Mouse (Mus musculus): ENCODE results near the gene Cd151. TPM values are rescaled to one million over a fixed set of nuclear protein-coding genes. Genes with fewer than 3 reads are reported as not detected.
A peak's percentile ranks its signal among the peaks of the same experiment; 100 is the strongest.
"Not testable (repeated sequence)": the region's sequence is repeated elsewhere in the genome, so short reads cannot be mapped to it uniquely, and the experiment has no call there.

The Cd151 gene
- polyA plus RNA-seq, 1 experiment from 2014 or later, result 44.3 TPM

DNA sequence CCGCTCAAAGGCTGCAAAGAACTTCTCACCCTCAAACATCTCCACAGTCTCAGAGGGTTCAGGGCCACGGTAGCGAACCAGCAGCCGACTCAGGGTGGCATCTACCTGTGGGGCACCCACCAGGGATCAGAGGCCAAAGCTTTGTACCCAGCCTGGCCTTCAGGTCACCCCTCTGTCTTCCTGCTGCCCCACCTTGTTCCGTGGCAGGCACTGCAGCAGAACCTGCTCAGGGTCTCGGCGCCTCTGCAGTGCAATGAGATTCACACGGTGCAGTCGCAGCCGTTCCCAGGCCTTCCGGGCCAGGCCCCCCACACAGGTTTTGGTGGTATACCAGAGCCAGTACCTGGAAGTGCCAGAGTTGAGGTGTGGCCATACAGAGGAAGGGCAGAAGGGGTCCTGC is 27.4 kb upstream of the Cd151 start:
- 0 out of 2 replicates have a peak, but pooled peaks cover 3% of the 10 kb centered on the region for H3K36me3 ChIP-seq (ENCODE audit: control insufficient read depth, insufficient read depth, low read length)
- no peaks in the 10 kb centered on the region for H3K27me3 ChIP-seq (ENCODE audit: control insufficient read depth, insufficient read depth, low read length)
- ATAC-seq (ENCODE audit: insufficient read depth, low FRiP score, low TSS enrichment) (no peak), DNase-seq (ENCODE audit: low spot score) (no peak)
- no peak overlapping the region for H3K27ac ChIP-seq (ENCODE audit: low read depth, low read length)
- 95% methylated on average over 11 of the region's 11 CpGs for WGBS
- no peak overlapping the region for H3K4me3 ChIP-seq (ENCODE audit: low read depth, low read length)
- H3K9ac ChIP-seq (ENCODE audit: low read length), result no peak overlapping the region
- H3K4me2 ChIP-seq (ENCODE audit: low read depth), result no peak overlapping the region
- H3K4me1 ChIP-seq (ENCODE audit: control insufficient read depth, insufficient read depth, low read length), result peaks cover 27% of the 10 kb centered on the region
- H3K9me3 ChIP-seq (ENCODE audit: control insufficient read depth, low read length), result no peaks in the 10 kb centered on the region

DNA sequence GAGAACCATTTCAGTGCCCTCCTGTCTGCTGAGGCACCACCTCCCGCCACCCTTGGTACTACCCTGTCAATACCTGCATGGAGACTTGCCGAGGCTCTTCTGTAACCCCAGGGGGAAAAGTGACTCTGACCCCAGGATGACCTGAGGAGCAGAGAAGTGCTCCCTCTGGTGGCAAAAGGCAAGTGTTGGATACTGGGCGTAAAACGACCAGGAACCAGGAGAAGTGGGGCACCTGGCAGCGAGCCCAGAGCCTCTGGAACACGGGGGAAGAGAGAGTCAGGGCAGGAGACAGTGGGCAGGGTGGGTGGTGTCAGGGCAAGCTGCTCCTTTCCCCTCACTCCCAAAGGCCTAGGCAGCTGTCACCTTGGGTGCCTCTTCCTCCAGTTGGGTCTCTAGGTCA is 26.6 kb upstream of the Cd151 start:
- no peak overlapping the region for H3K4me2 ChIP-seq (ENCODE audit: low read depth)
- DNase-seq (ENCODE audit: low spot score) (no peak), ATAC-seq (ENCODE audit: insufficient read depth, low FRiP score, low TSS enrichment) (no peak)
- no peak overlapping the region for H3K4me3 ChIP-seq (ENCODE audit: low read depth, low read length)
- H3K9ac ChIP-seq (ENCODE audit: low read length), result no peak overlapping the region
- peaks cover 22% of the 10 kb centered on the region for H3K4me1 ChIP-seq (ENCODE audit: control insufficient read depth, insufficient read depth, low read length)
- 31% methylated on average over 6 of the region's 6 CpGs for WGBS
- no peaks in the 10 kb centered on the region for H3K9me3 ChIP-seq (ENCODE audit: control insufficient read depth, low read length)
- no peaks in the 10 kb centered on the region for H3K27me3 ChIP-seq (ENCODE audit: control insufficient read depth, insufficient read depth, low read length)
- no peak overlapping the region for H3K27ac ChIP-seq (ENCODE audit: low read depth, low read length)
- H3K36me3 ChIP-seq (ENCODE audit: control insufficient read depth, insufficient read depth, low read length), result 0 out of 2 replicates have a peak, but pooled peaks cover 3% of the 10 kb centered on the region

DNA sequence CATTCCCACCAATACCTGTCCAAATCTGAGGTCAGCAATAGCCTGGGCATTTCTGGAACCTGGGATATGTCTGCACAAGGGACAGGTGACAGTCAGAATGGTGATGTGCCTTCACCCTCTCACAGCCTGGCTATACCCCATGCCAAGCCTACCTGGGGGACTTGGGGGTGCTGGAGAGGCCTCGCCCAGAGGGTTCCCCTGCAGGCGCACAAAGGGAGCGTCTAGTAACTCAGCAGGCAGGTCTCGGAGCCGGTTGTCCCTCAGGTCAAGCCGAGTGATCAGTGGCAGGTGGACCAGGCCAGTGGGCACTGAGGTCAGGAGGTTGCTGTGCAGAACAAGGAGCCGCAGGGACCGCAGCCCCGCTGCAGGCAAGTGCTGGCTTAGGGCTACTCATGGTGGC is 25.7 kb upstream of the Cd151 start:
- Histone ChIP-seq H3K4me2 (ENCODE audit: low read depth) (no peak overlapping the region), H3K36me3 (ENCODE audit: control insufficient read depth, insufficient read depth, low read length) (0 out of 2 replicates have a peak, but pooled peaks cover 3% of the 10 kb centered on the region), H3K4me3 (ENCODE audit: low read depth, low read length) (no peak overlapping the region), H3K4me1 (ENCODE audit: control insufficient read depth, insufficient read depth, low read length) (peaks cover 16% of the 10 kb centered on the region), H3K27ac (ENCODE audit: low read depth, low read length) (no peak overlapping the region), H3K9me3 (ENCODE audit: control insufficient read depth, low read length) (no peaks in the 10 kb centered on the region), H3K9ac (ENCODE audit: low read length) (no peak overlapping the region), H3K27me3 (ENCODE audit: control insufficient read depth, insufficient read depth, low read length) (no peaks in the 10 kb centered on the region)
- ATAC-seq (ENCODE audit: insufficient read depth, low FRiP score, low TSS enrichment), result no peak
- 97% methylated on average over 9 of the region's 9 CpGs for WGBS
- DNase-seq (ENCODE audit: low spot score), result no peak

DNA sequence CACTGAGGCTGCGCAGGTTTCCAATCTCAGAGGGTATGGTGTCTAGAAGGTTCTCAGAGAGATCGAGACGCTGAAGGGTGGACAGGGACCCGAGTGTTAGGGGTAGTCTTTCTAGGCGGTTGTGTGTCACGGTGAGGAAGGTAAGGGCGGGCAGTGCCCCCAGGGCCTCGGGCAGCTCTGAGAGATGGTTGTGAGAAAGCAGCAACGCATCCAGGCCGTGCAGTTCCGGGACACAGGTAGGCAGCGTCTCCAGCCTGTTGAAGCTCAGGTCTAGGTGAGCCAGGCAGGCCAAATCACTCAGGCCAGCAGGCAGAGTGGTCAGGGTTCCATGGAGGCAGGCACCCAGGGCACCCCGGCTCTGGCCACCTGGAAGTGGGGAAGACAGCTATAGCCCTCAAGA is 25.0 kb upstream of the Cd151 start:
- Histone ChIP-seq H3K9ac (ENCODE audit: low read length) (peak overlapping the region; percentile 60; the same call in 1 of the 2 replicates), H3K27ac (ENCODE audit: low read depth, low read length) (no peak overlapping the region), H3K4me2 (ENCODE audit: low read depth) (no peak overlapping the region; the same call in 1 of the 2 replicates), H3K4me1 (ENCODE audit: control insufficient read depth, insufficient read depth, low read length) (peaks cover 13% of the 10 kb centered on the region), H3K9me3 (ENCODE audit: control insufficient read depth, low read length) (no peaks in the 10 kb centered on the region), H3K27me3 (ENCODE audit: control insufficient read depth, insufficient read depth, low read length) (no peaks in the 10 kb centered on the region), H3K36me3 (ENCODE audit: control insufficient read depth, insufficient read depth, low read length) (0 out of 2 replicates have a peak, but pooled peaks cover 3% of the 10 kb centered on the region), H3K4me3 (ENCODE audit: low read depth, low read length) (no peak overlapping the region)
- 90% methylated on average over 13 of the region's 13 CpGs for WGBS
- DNase-seq (ENCODE audit: low spot score), result no peak
- ATAC-seq (ENCODE audit: insufficient read depth, low FRiP score, low TSS enrichment), result no peak

DNA sequence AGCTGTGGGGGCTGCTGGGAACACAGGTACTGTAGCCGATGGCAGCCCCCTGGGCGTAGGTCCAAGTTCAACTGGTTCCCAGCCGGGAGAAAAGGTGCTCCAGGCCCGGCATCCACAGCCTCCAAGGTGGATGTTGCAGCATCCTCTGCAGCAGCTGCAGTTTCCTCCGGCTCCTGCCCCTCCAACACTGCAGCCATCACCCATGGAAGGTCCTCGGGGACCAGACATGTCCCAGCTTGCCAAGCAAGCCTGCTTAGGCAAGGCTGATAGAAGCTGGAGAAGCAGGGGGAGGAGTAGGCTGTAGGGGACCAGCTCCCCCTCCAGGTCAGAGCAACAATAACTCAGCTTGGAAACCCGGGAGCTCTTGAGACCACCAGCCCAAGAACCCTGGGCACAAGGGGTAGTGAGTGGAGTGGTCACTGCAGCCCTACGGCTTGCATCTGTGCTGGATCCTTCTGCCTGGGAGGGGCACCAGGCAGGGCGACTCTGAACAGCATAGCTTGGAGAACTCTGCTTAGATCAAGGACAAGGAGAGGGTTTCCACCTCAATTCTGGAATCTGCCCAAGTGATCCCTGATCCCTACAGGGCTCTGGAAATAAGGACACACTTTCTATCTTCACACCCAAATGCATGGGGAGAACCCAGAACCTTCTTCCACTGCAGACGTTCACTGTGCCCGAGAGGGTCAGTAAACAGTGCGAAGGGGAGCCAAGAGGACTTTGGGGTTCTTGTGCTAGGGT is 23.9 kb upstream of the Cd151 start:
- no peak overlapping the region for H3K27ac ChIP-seq (ENCODE audit: low read depth, low read length)

GRCm38 (mm10) chr7:141443828-141444237 is 23.4 kb upstream of the Cd151 start, which contains the start of gene Pidd1:
TSS of gene Pidd1 (minus strand) at chr7:141444025.
- peak; percentile 82 for DNase-seq (ENCODE audit: low spot score)
- no peaks in the 10 kb centered on the region for H3K27me3 ChIP-seq (ENCODE audit: control insufficient read depth, insufficient read depth, low read length)
- peaks cover 6% of the 10 kb centered on the region; the same call in 1 of the 2 replicates for H3K36me3 ChIP-seq (ENCODE audit: control insufficient read depth, insufficient read depth, low read length)
- H3K27ac ChIP-seq (ENCODE audit: low read depth, low read length), result no peak within 1 kb of the TSS
- no peak for ATAC-seq (ENCODE audit: insufficient read depth, low FRiP score, low TSS enrichment)
- peak within 1 kb of the TSS; percentile 77 for H3K4me2 ChIP-seq (ENCODE audit: low read depth)
- peaks cover 21% of the 10 kb centered on the region for H3K4me1 ChIP-seq (ENCODE audit: control insufficient read depth, insufficient read depth, low read length)
- H3K9ac ChIP-seq (ENCODE audit: low read length), result peak within 1 kb of the TSS; percentile 60
- under 1% methylated on average over 25 of the region's 25 CpGs for WGBS
- H3K4me3 ChIP-seq (ENCODE audit: low read depth, low read length), result peak within 1 kb of the TSS; percentile 35
- no peaks in the 10 kb centered on the region for H3K9me3 ChIP-seq (ENCODE audit: control insufficient read depth, low read length)

More for the DNA sequence above, 23.9 kb upstream of the Cd151 start:
- no peaks in the 10 kb centered on the region for H3K9me3 ChIP-seq (ENCODE audit: control insufficient read depth, low read length)
- peak overlapping the region; percentile 77 for H3K4me2 ChIP-seq (ENCODE audit: low read depth)
- H3K27me3 ChIP-seq (ENCODE audit: control insufficient read depth, insufficient read depth, low read length), result no peaks in the 10 kb centered on the region
- ATAC-seq (ENCODE audit: insufficient read depth, low FRiP score, low TSS enrichment) (no peak), DNase-seq (ENCODE audit: low spot score) (peak; percentile 51)
- H3K4me1 ChIP-seq (ENCODE audit: control insufficient read depth, insufficient read depth, low read length), result peaks cover 15% of the 10 kb centered on the region
- peak overlapping the region; percentile 60 for H3K9ac ChIP-seq (ENCODE audit: low read length)
- peak overlapping the region; percentile 35 for H3K4me3 ChIP-seq (ENCODE audit: low read depth, low read length)
- H3K36me3 ChIP-seq (ENCODE audit: control insufficient read depth, insufficient read depth, low read length), result 0 out of 2 replicates have a peak, but pooled peaks cover 3% of the 10 kb centered on the region
- 32% methylated on average over 12 of the region's 12 CpGs for WGBS

DNA sequence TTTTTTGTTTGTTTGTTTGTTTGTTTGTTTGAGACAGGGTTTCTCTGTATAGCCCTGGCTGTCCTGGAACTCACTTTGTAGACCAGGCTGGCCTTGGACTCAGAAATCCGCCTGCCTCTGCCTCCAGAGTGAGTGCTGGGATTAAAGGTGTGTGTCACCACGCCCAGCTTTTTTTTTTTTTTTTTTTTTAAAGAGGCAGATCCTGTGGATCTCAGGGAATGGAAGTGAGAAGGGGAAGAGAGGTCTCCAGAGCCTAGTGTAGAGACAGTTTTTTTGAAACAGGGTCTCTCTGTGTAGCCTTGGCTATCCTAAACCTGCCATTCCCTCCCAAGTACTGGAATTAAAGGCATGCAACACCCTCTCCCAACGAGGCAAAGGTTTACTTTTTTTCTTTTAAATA is 20.8 kb upstream of the Cd151 start:
- not testable (repeated sequence) for ATAC-seq (ENCODE audit: insufficient read depth, low FRiP score, low TSS enrichment); H3K27ac ChIP-seq (ENCODE audit: low read depth, low read length); H3K36me3 ChIP-seq (ENCODE audit: control insufficient read depth, insufficient read depth, low read length); DNase-seq (ENCODE audit: low spot score); H3K9ac ChIP-seq (ENCODE audit: low read length); H3K27me3 ChIP-seq (ENCODE audit: control insufficient read depth, insufficient read depth, low read length); H3K4me3 ChIP-seq (ENCODE audit: low read depth, low read length); H3K4me2 ChIP-seq (ENCODE audit: low read depth); H3K9me3 ChIP-seq (ENCODE audit: control insufficient read depth, low read length)
- peaks cover 22% of the 10 kb centered on the region for H3K4me1 ChIP-seq (ENCODE audit: control insufficient read depth, insufficient read depth, low read length)
- WGBS, result 85% methylated on average over 3 of the region's 3 CpGs

GRCm38 (mm10) chr7:141447110-141447991 is 19.8 kb upstream of the Cd151 start, which contains the start of gene Rplp2:
TSS of gene Rplp2 (plus strand) at chr7:141447370.
- ATAC-seq (ENCODE audit: insufficient read depth, low FRiP score, low TSS enrichment) (peak; percentile 89), DNase-seq (ENCODE audit: low spot score) (peak; percentile 94)
- Histone ChIP-seq H3K4me3 (ENCODE audit: low read depth, low read length) (peak within 1 kb of the TSS; percentile 85), H3K27ac (ENCODE audit: low read depth, low read length) (peak within 1 kb of the TSS; percentile 77), H3K4me2 (ENCODE audit: low read depth) (peak within 1 kb of the TSS; percentile 79), H3K4me1 (ENCODE audit: control insufficient read depth, insufficient read depth, low read length) (peaks cover 19% of the 10 kb centered on the region), H3K9ac (ENCODE audit: low read length) (peak within 1 kb of the TSS; percentile 85), H3K9me3 (ENCODE audit: control insufficient read depth, low read length) (no peaks in the 10 kb centered on the region), H3K27me3 (ENCODE audit: control insufficient read depth, insufficient read depth, low read length) (no peaks in the 10 kb centered on the region), H3K36me3 (ENCODE audit: control insufficient read depth, insufficient read depth, low read length) (peaks cover 11% of the 10 kb centered on the region)
- under 1% methylated on average over 63 of the region's 63 CpGs for WGBS
